In genomic region chr16:56131666-56132065, GRCm38 (mm10) we compare ENCODE assay signal across 8 mouse cellular contexts.
DNase-seq lines count a peak whose midpoint lies in the region; ATAC-seq and TF ChIP-seq lines count a peak whose summit lies in the region.

No protein-coding gene starts in this region.

- H3K9ac ChIP-seq in heart, adult 2 months (ENCODE audit: low read depth, low read length), result no peak overlapping the region
- H3K9ac ChIP-seq in heart, embryonic 11.5 days (ENCODE audit: low read depth, low read length), result no peak overlapping the region
- H3K9ac ChIP-seq in embryonic facial prominence, embryonic 14.5 days (ENCODE audit: low read depth, low read length), result no peak overlapping the region
- no peak overlapping the region for H3K9ac ChIP-seq in stomach, postnatal 0 days (ENCODE audit: low read length)

- no peaks in the 10 kb centered on the region for H3K4me1 ChIP-seq in heart, adult 2 months (ENCODE audit: control insufficient read depth, insufficient read depth, low read length)
- no peaks in the 10 kb centered on the region for H3K4me1 ChIP-seq in heart, embryonic 11.5 days (ENCODE audit: control insufficient read depth, insufficient read depth, low read length)
- no peaks in the 10 kb centered on the region for H3K4me1 ChIP-seq in thymus, adult 2 months (replicated peaks; ENCODE audit: control insufficient read depth, insufficient read depth, low read length)
- H3K4me1 ChIP-seq in embryonic facial prominence, embryonic 14.5 days (ENCODE audit: control insufficient read depth, insufficient read depth, low read length), result no peaks in the 10 kb centered on the region
- H3K4me1 ChIP-seq in stomach, postnatal 0 days (replicated peaks; ENCODE audit: control insufficient read depth, insufficient read depth), result no peaks in the 10 kb centered on the region

- H3K9me3 ChIP-seq in heart, embryonic 11.5 days (replicated peaks; ENCODE audit: control insufficient read depth, low read length), result no peaks in the 10 kb centered on the region
- H3K9me3 ChIP-seq in embryonic facial prominence, embryonic 14.5 days (ENCODE audit: control insufficient read depth, low read length), result no peaks in the 10 kb centered on the region
- H3K9me3 ChIP-seq in stomach, postnatal 0 days (ENCODE audit: control insufficient read depth, low read length), result no peaks in the 10 kb centered on the region

- no peak overlapping the region for H3K27ac ChIP-seq in heart, adult 2 months
- no peak overlapping the region for H3K27ac ChIP-seq in heart, embryonic 11.5 days (ENCODE audit: low read depth, low read length)
- H3K27ac ChIP-seq in thymus, adult 2 months (ENCODE audit: control insufficient read depth, insufficient read depth, low read length), result no peak overlapping the region
- H3K27ac ChIP-seq in embryonic facial prominence, embryonic 14.5 days (replicated peaks; ENCODE audit: low read depth, low read length), result no peak overlapping the region
- H3K27ac ChIP-seq in stomach, postnatal 0 days (replicated peaks), result no peak overlapping the region

- TF ChIP-seq POLR2A in heart, adult 2 months (IDR thresholded peaks at IDR 0.05; ENCODE audit: insufficient read depth, low read depth, low read length), result no peak
- no peak for TF ChIP-seq POLR2A in thymus, adult 2 months (IDR thresholded peaks at IDR 0.05; ENCODE audit: control insufficient read depth, extremely low read depth, insufficient read depth, low read length, poor library complexity)

- intact Hi-C loops in heart, adult 2 months (cut with DNase I), result loop anchor here (1.0 to 5.0 kb wide), 3 partner anchors 54 to 181 kb away; partner anchors contain the start of gene Rpl24

- peak; percentile 87 for TF ChIP-seq CTCF in heart, adult 2 months (IDR thresholded peaks at IDR 0.05)
- no peak for TF ChIP-seq CTCF in thymus, adult 2 months (IDR thresholded peaks at IDR 0.05; ENCODE audit: borderline replicate concordance, control insufficient read depth, extremely low read depth, insufficient read depth, low read length, poor library complexity)
- peak; percentile 79 for TF ChIP-seq CTCF in stomach, postnatal 0 days (IDR thresholded peaks at IDR 0.05; ENCODE audit: low read depth)

- DNase-seq in heart, adult 2 months, result no peak
- peak; percentile 45 for DNase-seq in thymus, postnatal 0 days (ENCODE audit: low spot score)
- no peak for DNase-seq in thymus, adult 2 months
- DNase-seq in embryonic facial prominence, embryonic 14.5 days (ENCODE audit: low spot score), result peak; percentile 62
- no peak for DNase-seq in stomach, postnatal 0 days (ENCODE audit: low spot score)
- DNase-seq in spleen, adult 12 weeks (ENCODE audit: low spot score), result no peak
- DNase-seq in gastrocnemius, postnatal 25 days, result no peak

- ATAC-seq in heart, embryonic 11.5 days (replicated peaks; ENCODE audit: insufficient number of reproducible peaks, low FRiP score, low TSS enrichment), result no peak
- ATAC-seq in embryonic facial prominence, embryonic 14.5 days (ENCODE audit: low read depth), result no peak
- ATAC-seq in stomach, postnatal 0 days (ENCODE audit: low FRiP score, low TSS enrichment), result no peak

- no peaks in the 10 kb centered on the region for H3K79me2 ChIP-seq in heart, adult 2 months (replicated peaks; ENCODE audit: control insufficient read depth, insufficient read depth, low read length)

- H3K4me3 ChIP-seq in heart, adult 2 months, result no peak overlapping the region
- no peak overlapping the region for H3K4me3 ChIP-seq in heart, embryonic 11.5 days (ENCODE audit: low read depth, low read length)
- no peak overlapping the region for H3K4me3 ChIP-seq in thymus, adult 2 months (ENCODE audit: control insufficient read depth, insufficient read depth, low read length)
- no peak overlapping the region for H3K4me3 ChIP-seq in embryonic facial prominence, embryonic 14.5 days (ENCODE audit: low read depth, low read length)
- H3K4me3 ChIP-seq in stomach, postnatal 0 days (ENCODE audit: low read depth, low read length), result no peak overlapping the region

- H3K36me3 ChIP-seq in heart, adult 2 months (ENCODE audit: control insufficient read depth, insufficient read depth, low read length), result no peaks in the 10 kb centered on the region
- H3K36me3 ChIP-seq in heart, embryonic 11.5 days (ENCODE audit: control insufficient read depth, insufficient read depth, low read length), result peaks cover 4% of the 10 kb centered on the region; the same call in 1 of the 2 replicates
- H3K36me3 ChIP-seq in thymus, adult 2 months (ENCODE audit: control insufficient read depth, insufficient read depth, low read length), result peaks cover 4% of the 10 kb centered on the region; the same call in 1 of the 2 replicates
- H3K36me3 ChIP-seq in embryonic facial prominence, embryonic 14.5 days (ENCODE audit: control insufficient read depth, insufficient read depth, low read length), result peaks cover 11% of the 10 kb centered on the region
- H3K36me3 ChIP-seq in stomach, postnatal 0 days (ENCODE audit: control insufficient read depth, insufficient read depth, low read length), result no peaks in the 10 kb centered on the region; the same call in none of the 2 replicates

- H3K4me2 ChIP-seq in heart, embryonic 11.5 days, result no peak overlapping the region
- H3K4me2 ChIP-seq in embryonic facial prominence, embryonic 14.5 days (ENCODE audit: low read depth, low read length), result no peak overlapping the region
- no peak overlapping the region for H3K4me2 ChIP-seq in stomach, postnatal 0 days (replicated peaks; ENCODE audit: low read depth)

- WGBS in heart, adult 2 months, result 28% methylated on average over 3 of the region's 3 CpGs
- 42% methylated on average over 3 of the region's 3 CpGs for WGBS in heart, embryonic 11.5 days (ENCODE audit: insufficient replicate concordance)
- WGBS in thymus, adult 2 months, result 57% methylated on average over 3 of the region's 3 CpGs
- WGBS in embryonic facial prominence, embryonic 14.5 days, result 30% methylated on average over 3 of the region's 3 CpGs
- 31% methylated on average over 3 of the region's 3 CpGs for WGBS in stomach, postnatal 0 days

- H3K27me3 ChIP-seq in heart, adult 2 months (ENCODE audit: control insufficient read depth, insufficient read depth, low read length), result no peaks in the 10 kb centered on the region
- H3K27me3 ChIP-seq in heart, embryonic 11.5 days (ENCODE audit: control insufficient read depth, insufficient read depth, low read length), result no peaks in the 10 kb centered on the region
- H3K27me3 ChIP-seq in thymus, adult 2 months (ENCODE audit: control insufficient read depth, insufficient read depth, low read length), result no peaks in the 10 kb centered on the region
- H3K27me3 ChIP-seq in embryonic facial prominence, embryonic 14.5 days (replicated peaks; ENCODE audit: control insufficient read depth, insufficient read depth, low read length), result no peaks in the 10 kb centered on the region
- no peaks in the 10 kb centered on the region for H3K27me3 ChIP-seq in stomach, postnatal 0 days (ENCODE audit: control insufficient read depth, insufficient read depth, low read length)

- TF ChIP-seq EP300 in heart, adult 2 months (IDR thresholded peaks at IDR 0.05; ENCODE audit: insufficient read depth, low read depth, low read length), result no peak
- TF ChIP-seq EP300 in stomach, postnatal 0 days (optimal IDR thresholded peaks at IDR 0.05), result no peak

Comparison
In these comparisons a context has a peak if more than half of its experiments do, and no peak if none do; other contexts are left out.
1. DNase-seq: peak in thymus, postnatal 0 days (single experiment) and embryonic facial prominence, embryonic 14.5 days (single experiment); none in heart, adult 2 months (0 of 2), thymus, adult 2 months (single experiment), stomach, postnatal 0 days (single experiment), spleen, adult 12 weeks (single experiment) and gastrocnemius, postnatal 25 days (single experiment).